Mouse (Mus musculus): ENCODE measurements around the gene Slc25a1.

Slc25a1 gene

GRCm38 (mm10) chr16:17921325-17922162 is 6.5 kb downstream of the Slc25a1 start:
- DNase-seq (ENCODE audit: low spot score) = peak; percentile 84

DNA sequence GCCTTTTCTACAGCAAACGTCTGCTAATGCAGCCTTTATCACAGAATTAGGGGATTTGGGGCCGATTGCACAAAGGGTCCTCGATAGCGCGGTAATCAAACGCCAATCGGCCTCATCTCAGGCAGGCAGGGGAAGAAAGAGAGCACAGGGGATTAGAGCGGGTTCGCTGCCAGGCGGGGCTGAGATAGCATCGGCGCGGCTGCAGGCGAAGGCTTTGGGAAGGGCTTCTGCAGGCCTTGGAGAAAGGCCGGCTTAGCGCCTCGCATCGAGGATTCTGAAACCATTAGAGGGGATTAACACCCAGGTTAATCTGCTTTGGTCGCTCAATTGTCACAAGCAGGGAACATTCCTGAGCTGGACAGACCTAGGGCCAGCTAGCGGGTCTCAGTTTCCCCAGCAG is 7.4 kb downstream of the Slc25a1 start:
- DNase-seq (ENCODE audit: low spot score) = no peak

DNA sequence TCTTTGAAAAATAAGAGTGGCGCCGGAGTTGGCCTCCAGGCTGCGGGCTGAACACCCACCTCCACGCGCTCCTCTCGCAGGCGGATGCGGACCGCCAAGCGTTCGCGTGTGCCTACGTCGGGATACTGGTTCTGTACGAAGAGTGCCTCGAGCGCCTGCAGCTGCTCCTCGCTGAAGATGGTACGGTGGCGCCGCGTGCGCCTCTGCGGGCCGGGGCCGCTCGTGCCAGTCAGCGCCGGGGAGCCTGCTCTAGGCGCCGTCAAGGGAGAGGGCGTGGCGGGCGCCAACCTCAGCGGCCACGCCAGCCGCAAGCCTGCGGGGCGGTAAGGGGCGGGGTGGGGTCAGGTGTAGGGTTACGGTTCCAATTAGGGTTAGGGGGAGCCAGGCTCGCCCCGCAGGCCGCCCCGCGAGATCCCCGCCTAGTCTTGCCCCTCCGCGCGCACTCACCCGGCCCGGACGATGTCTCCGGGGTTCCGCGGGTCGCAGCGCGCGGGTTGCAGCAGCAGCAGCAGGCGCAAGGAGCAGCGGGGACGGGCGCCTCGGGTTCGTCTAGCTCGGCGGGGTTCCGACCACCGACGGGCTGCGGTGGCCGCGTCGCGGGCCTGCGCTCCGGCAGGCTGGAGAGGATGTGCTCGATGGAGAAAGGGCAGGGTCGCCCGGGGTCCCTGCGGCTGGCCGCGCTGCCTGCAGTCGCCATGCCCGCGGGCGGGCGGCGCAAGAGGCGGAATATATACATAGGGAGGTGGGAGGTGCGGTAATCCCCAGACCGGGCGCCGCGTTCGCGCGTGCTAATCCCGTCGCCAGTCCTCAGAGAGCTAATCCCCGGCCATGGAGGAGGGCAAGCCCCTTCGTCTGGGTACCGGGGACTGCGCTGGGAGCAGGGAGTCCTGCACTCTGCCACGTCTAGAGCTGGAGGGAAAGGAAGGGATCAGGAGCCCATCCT is 13.4 kb downstream of the Slc25a1 start, which contains the start of gene Gsc2:
Gene Gsc2, minus strand, starts transcription at position 753 of the 943 bp plus-strand sequence.
- DNase-seq (ENCODE audit: low spot score) = no peak

GRCm38 (mm10) chr16:17911052-17911595 is 16.9 kb downstream of the Slc25a1 start, which contains the start of gene Ess2:
Gene Ess2 (minus strand): TSS chr16:17911348.
- peak; percentile 57 for DNase-seq (ENCODE audit: low spot score)

- no peak for DNase-seq (ENCODE audit: low spot score)
Measured at GRCm38 (mm10) chr16:17898462-17898861, 29.6 kb downstream of the Slc25a1 start, which contains the start of the genes Dgcr2 and Tssk2. Gene Dgcr2 (minus strand): TSS chr16:17898562. Gene Tssk2 (plus strand): TSS chr16:17898637.

DNA sequence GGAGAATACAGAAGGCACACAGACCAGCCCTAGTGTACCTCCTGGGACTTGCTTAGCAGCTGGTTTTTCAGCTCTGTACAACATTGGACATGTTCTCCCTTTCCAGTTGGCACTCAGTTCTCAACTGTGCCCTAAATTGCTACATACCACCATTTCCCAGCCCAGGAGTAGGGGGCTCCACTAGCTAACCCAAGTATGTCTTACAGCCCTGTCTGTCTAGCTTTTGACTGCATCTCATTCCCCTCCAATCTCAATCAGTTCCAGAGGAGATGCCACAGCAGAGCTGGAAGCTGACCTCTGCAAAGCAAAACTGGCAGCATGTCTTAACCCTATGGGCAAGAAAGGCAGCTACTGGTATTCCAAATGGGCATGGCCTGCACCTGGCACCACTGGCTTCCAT is 31.9 kb downstream of the Slc25a1 start:
- DNase-seq (ENCODE audit: low spot score) = no peak

- DNase-seq (ENCODE audit: low spot score) = no peak
Measured at GRCm38 (mm10) chr16:17893923-17894322, 34.1 kb downstream of the Slc25a1 start, which contains the start of gene Tssk1. Gene Tssk1 (plus strand): TSS chr16:17894223.

GRCm38 (mm10) chr16:17892606-17893005 is 35.4 kb downstream of the Slc25a1 start:
- no peak for DNase-seq (ENCODE audit: low spot score)

GRCm38 (mm10) chr16:17891567-17891959 is 36.5 kb downstream of the Slc25a1 start, which contains the start of gene Gm20518:
Gene Gm20518 (minus strand): TSS chr16:17891671.
- peak; percentile 93 for DNase-seq (ENCODE audit: low spot score)

- DNase-seq (ENCODE audit: low spot score) = no peak
Measured at GRCm38 (mm10) chr16:17890917-17891566, 37.0 kb downstream of the Slc25a1 start.

- no peak for DNase-seq (ENCODE audit: low spot score)
Measured at GRCm38 (mm10) chr16:17890342-17890727, 37.7 kb downstream of the Slc25a1 start.

DNA sequence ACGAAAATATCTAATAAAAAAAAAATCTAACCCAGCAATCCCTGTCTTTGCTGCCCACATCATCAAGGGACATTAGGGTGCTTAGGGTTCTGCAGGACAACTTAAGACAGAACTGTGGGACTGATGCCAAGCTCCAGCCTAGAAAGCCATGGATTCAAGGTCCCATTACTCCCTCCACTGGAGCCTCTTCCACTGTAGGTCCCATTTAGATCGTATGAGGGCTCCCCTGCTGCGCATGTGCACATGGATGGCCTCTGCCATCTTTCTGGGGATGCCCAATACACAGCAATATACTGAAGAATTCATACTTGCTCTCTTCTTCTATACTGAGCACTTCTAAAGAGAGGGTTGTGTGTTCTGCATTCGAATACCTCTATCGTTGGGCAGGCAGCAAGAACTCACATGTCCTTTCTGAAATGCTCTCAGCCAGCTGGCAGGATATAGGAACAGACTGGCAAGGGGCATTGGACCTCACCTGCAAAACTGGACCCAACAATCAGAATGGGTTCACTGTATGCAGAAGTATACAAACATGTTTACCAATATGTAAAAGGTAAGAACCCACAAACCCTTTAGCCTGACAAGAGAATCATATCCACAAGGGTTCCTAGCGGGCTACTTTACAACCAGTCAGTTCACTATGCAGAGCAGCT is 38.2 kb downstream of the Slc25a1 start:
- no peak for DNase-seq (ENCODE audit: low spot score)

DNA sequence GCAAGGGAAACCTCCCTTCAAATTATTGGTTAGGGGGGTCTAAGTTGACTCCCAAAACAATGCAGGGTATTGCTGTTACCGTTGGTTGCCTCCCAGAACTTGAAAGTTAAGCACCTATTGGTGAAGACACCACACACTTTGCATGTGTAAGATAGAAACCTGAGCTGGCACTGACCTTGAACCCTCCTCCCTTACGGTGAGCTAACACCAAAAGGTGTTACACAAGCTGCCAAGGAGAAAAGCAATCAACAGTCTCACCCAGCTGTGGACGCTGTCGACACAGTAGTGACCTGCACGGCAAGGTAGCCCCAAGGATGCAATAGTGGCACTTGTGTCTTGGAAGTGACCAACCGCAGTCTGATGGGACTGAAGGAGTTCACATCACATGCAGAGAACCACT is 43.9 kb downstream of the Slc25a1 start:
- no peak for DNase-seq (ENCODE audit: low spot score)

- no peak for DNase-seq (ENCODE audit: low spot score)
Measured at GRCm38 (mm10) chr16:17882196-17882595, 45.8 kb downstream of the Slc25a1 start.

DNA sequence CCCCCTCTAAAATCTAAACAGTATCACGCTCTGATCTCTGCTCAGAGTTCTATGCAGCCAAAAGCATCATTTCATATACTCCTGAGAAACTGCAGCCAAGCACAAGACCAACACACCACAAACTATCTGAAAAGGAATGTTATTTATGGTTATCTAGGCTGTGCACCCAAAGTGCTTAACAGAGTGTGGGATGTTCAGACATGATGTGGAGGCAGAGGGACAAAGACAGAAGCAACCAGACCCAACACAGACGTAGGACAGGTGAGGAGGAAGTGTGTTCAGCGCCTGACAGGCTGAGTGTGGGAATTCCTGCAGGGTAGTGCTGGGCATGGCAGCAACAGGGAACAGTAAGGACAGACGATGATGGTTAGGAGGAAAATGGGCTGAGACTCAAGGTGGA is 48.4 kb downstream of the Slc25a1 start:
- DNase-seq (ENCODE audit: low spot score) = no peak

- DNase-seq (ENCODE audit: low spot score) = no peak
Measured at GRCm38 (mm10) chr16:17876096-17876495, 51.9 kb downstream of the Slc25a1 start.

All from urinary bladder, postnatal 10 days (tissue).